Mouse (Mus musculus) WW6 (cell line): ENCODE measurements around the gene Zfp689.
"Not testable (repeated sequence)": the region's sequence is repeated elsewhere in the genome, so short reads cannot be mapped to it uniquely, and the experiment has no call there.

Experiments used
- DNase-seq: peaks from one replicate; pipeline ENCODE4 v3.0.0-alpha.2; 2013; ENCODE audit warnings: low read depth, low spot score

Gene Zfp689

DNA sequence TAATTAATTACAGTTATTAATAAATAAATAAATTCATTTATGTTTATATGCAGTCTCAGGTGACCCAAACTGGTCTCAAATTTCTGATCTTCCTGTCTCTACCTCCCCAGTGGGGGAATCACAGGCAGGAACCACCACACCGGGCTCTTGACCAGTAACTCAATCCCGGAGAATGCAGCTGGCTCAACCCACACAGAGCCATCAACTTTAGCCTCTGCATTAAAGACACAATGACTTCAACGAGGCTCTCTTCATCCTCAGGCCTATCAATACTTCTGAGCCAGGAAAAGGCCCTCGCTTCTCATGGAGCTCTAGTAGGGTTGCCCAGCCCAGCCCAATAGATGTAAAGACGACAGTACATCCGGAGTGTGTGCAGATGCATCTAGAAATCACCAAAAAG lies 44.9 kb downstream of the Zfp689 start:
- not testable (repeated sequence) for DNase-seq

- no peak for DNase-seq
Observed at GRCm38 (mm10) chr7:127402980-127403379, 46.0 kb downstream of the Zfp689 start.

GRCm38 (mm10) chr7:127400355-127400754 lies 48.6 kb downstream of the Zfp689 start:
- no peak for DNase-seq

- DNase-seq: no peak
Observed at GRCm38 (mm10) chr7:127393944-127394333, 55.0 kb downstream of the Zfp689 start.

DNA sequence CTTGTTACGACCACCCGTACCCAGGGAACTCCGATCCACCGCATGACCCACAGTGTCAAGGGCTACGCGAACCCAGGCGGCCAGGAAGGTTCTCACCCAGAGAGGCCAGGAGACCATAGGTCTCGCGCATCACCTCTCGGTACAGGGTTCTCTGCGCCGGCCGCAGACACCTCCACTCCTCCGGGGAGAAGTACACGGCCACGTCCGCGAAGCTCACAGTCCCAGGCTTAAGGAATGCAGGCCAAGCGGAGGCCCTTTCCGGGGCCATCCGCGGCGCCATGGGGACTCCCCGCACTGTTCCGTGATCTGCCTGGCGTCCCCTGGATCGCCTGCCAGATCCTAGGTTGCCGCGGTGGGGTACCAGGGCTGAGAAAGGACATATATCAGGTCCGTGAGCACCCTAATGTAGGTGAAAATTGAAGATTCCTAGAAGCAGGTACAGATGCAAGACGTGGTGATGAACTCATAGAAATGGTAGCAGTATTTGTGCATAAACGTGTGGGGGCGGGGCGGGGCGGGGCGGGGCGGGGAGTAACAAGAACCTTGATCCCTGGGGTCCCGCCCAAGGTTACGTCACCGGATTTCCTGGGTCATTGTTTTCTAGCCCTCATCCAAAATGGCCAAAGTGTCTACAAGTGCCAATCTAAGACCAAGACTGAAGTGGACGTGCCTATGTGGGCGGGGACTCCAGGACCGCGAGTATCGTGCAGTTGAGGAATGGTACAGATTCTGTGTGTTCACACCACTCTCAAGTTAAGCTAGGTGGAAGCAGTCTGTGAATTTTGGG lies 55.6 kb downstream of the Zfp689 start, which contains the start of gene E430018J23Rik:
Gene E430018J23Rik, minus strand, starts transcription at position 473 of the 787 bp plus-strand sequence.
- peak; percentile 91 for DNase-seq

- no peak for DNase-seq
Observed at GRCm38 (mm10) chr7:127392251-127392824, 56.6 kb downstream of the Zfp689 start.
